Mouse (Mus musculus): ENCODE data around the gene Ctdspl. TPM values are rescaled to one million over a fixed set of nuclear protein-coding genes. Genes with fewer than 3 reads are reported as not detected.

Ctdspl gene
- total RNA-seq, 1 experiment = 2.9 TPM

DNA sequence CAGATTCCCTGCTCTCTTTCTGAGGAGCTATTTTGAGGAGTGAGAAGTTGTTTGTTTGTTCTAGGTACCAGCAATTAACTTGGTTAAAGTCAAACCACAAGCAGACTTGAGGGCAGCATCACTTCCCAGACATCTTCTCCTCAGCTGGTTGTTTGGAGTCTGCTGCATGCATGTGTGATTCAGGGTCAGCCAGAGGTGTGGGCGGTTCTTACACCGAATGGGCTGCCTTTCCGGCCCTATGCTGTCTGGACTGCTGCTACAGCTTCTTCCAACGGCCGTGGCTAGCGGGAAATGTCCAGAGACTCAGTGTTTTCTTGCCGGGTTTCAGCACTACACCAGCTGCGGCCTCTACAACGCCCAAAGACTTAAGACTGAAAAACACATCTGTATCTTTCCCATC is 36.9 kb downstream of the Ctdspl start:
- Histone ChIP-seq H3K4me1 (ENCODE audit: control insufficient read depth in 2 of 2, insufficient read depth in 2 of 2, low read length in 2 of 2, poor library complexity in 1 of 2) (peaks cover 0 to 4% of the 10 kb centered on the region in 2 experiments; a peak in 1 of 4 replicates), H3K4me3 (ENCODE audit: insufficient read depth in 1 of 2, low read depth in 1 of 2, low read length in 2 of 2, poor library complexity in 1 of 2, severe bottlenecking in 1 of 2) (no peak overlapping the region), H3K36me3 (ENCODE audit: control insufficient read depth, insufficient read depth, low read length, poor library complexity, severe bottlenecking) (no peaks in the 10 kb centered on the region), H3K9ac (ENCODE audit: insufficient read depth, low read depth, low read length, poor library complexity, severe bottlenecking) (no peak overlapping the region), H3K27ac (ENCODE audit: insufficient read depth, low read depth, low read length, poor library complexity, severe bottlenecking) (no peak overlapping the region), H3K9me3 (ENCODE audit: control insufficient read depth, insufficient read depth, low read depth, low read length) (no peaks in the 10 kb centered on the region)
- in situ Hi-C loops (cut with MboI; ENCODE audit: low sequenced_read_pairs in 2 of 2, unreplicated experiment in 2 of 2) = no loop called here
- no peak for DNase-seq (ENCODE audit: low read depth, low spot score)
- TF ChIP-seq CHD2 (IDR thresholded peaks at IDR 0.05; ENCODE audit: low read depth, low read length) (no peak), ZC3H11A (IDR thresholded peaks at IDR 0.05; ENCODE audit: borderline replicate concordance, low read depth, low read length) (no peak), ZNF384 (IDR thresholded peaks at IDR 0.05; ENCODE audit: low read depth, low read length) (no peak), MAFK (IDR thresholded peaks at IDR 0.05; ENCODE audit: insufficient read depth, low read depth, low read length) (no peak), HCFC1 (IDR thresholded peaks at IDR 0.05; ENCODE audit: borderline replicate concordance, insufficient read depth, low read length) (no peak)

- H3K27ac ChIP-seq (ENCODE audit: insufficient read depth, low read depth, low read length, poor library complexity, severe bottlenecking) = no peak overlapping the region
- in situ Hi-C loops (cut with MboI; ENCODE audit: low sequenced_read_pairs in 2 of 2, unreplicated experiment in 2 of 2) = no loop called here
These were observed 38.2 kb downstream of the Ctdspl start for GRCm38 (mm10) chr9:118964263-118965034.

GRCm38 (mm10) chr9:118969810-118970209 is 43.6 kb downstream of the Ctdspl start:
- in situ Hi-C loops (cut with MboI; ENCODE audit: low sequenced_read_pairs in 2 of 2, unreplicated experiment in 2 of 2) = no loop called here

More at GRCm38 (mm10) chr9:118964263-118965034, 38.2 kb downstream of the Ctdspl start:
- H3K4me3 ChIP-seq (ENCODE audit: insufficient read depth in 1 of 2, low read depth in 1 of 2, low read length in 2 of 2, poor library complexity in 1 of 2, severe bottlenecking in 1 of 2) = no peak overlapping the region
- peaks cover 0 to 4% of the 10 kb centered on the region in 2 experiments; a peak in 1 of 4 replicates for H3K4me1 ChIP-seq (ENCODE audit: control insufficient read depth in 2 of 2, insufficient read depth in 2 of 2, low read length in 2 of 2, poor library complexity in 1 of 2)
- H3K9ac ChIP-seq (ENCODE audit: insufficient read depth, low read depth, low read length, poor library complexity, severe bottlenecking) = no peak overlapping the region
- DNase-seq (ENCODE audit: low read depth, low spot score) = no peak
- H3K9me3 ChIP-seq (ENCODE audit: control insufficient read depth, insufficient read depth, low read depth, low read length) = no peaks in the 10 kb centered on the region
- H3K36me3 ChIP-seq (ENCODE audit: control insufficient read depth, insufficient read depth, low read length, poor library complexity, severe bottlenecking) = no peaks in the 10 kb centered on the region
- TF ChIP-seq ZNF384 (IDR thresholded peaks at IDR 0.05; ENCODE audit: low read depth, low read length) (no peak), HCFC1 (IDR thresholded peaks at IDR 0.05; ENCODE audit: borderline replicate concordance, insufficient read depth, low read length) (no peak), MAFK (IDR thresholded peaks at IDR 0.05; ENCODE audit: insufficient read depth, low read depth, low read length) (no peak), CHD2 (IDR thresholded peaks at IDR 0.05; ENCODE audit: low read depth, low read length) (no peak)

GRCm38 (mm10) chr9:118973028-118973427 is 46.8 kb downstream of the Ctdspl start:
- Histone ChIP-seq H3K9me3 (ENCODE audit: control insufficient read depth, insufficient read depth, low read depth, low read length) (no peaks in the 10 kb centered on the region), H3K4me1 (ENCODE audit: control insufficient read depth in 2 of 2, insufficient read depth in 2 of 2, low read length in 2 of 2, poor library complexity in 1 of 2) (peaks cover 0 to 11% of the 10 kb centered on the region in 2 experiments; a peak in 1 of 4 replicates), H3K9ac (ENCODE audit: insufficient read depth, low read depth, low read length, poor library complexity, severe bottlenecking) (no peak overlapping the region), H3K27ac (ENCODE audit: insufficient read depth, low read depth, low read length, poor library complexity, severe bottlenecking) (no peak overlapping the region), H3K4me3 (ENCODE audit: insufficient read depth in 1 of 2, low read depth in 1 of 2, low read length in 2 of 2, poor library complexity in 1 of 2, severe bottlenecking in 1 of 2) (no peak overlapping the region), H3K36me3 (ENCODE audit: control insufficient read depth, insufficient read depth, low read length, poor library complexity, severe bottlenecking) (no peaks in the 10 kb centered on the region)
- no peak for DNase-seq (ENCODE audit: low read depth, low spot score)
- in situ Hi-C loops (cut with MboI; ENCODE audit: low sequenced_read_pairs in 2 of 2, unreplicated experiment in 2 of 2) = no loop called here
- TF ChIP-seq MAFK (IDR thresholded peaks at IDR 0.05; ENCODE audit: insufficient read depth, low read depth, low read length) = no peak
- no peak for TF ChIP-seq HCFC1 (IDR thresholded peaks at IDR 0.05; ENCODE audit: borderline replicate concordance, insufficient read depth, low read length)

More at GRCm38 (mm10) chr9:118969810-118970209, 43.6 kb downstream of the Ctdspl start:
- H3K9me3 ChIP-seq (ENCODE audit: control insufficient read depth, insufficient read depth, low read depth, low read length) = no peaks in the 10 kb centered on the region
- 0 out of 4 replicates have a peak, but pooled peaks cover 0 to 2% of the 10 kb centered on the region in 2 experiments for H3K4me1 ChIP-seq (ENCODE audit: control insufficient read depth in 2 of 2, insufficient read depth in 2 of 2, low read length in 2 of 2, poor library complexity in 1 of 2)
- no peak for DNase-seq (ENCODE audit: low read depth, low spot score)
- no peak overlapping the region for H3K4me3 ChIP-seq (ENCODE audit: insufficient read depth in 1 of 2, low read depth in 1 of 2, low read length in 2 of 2, poor library complexity in 1 of 2, severe bottlenecking in 1 of 2)
- no peak overlapping the region for H3K27ac ChIP-seq (ENCODE audit: insufficient read depth, low read depth, low read length, poor library complexity, severe bottlenecking)
- no peak for TF ChIP-seq ZNF384 (IDR thresholded peaks at IDR 0.05; ENCODE audit: low read depth, low read length)
- TF ChIP-seq HCFC1 (IDR thresholded peaks at IDR 0.05; ENCODE audit: borderline replicate concordance, insufficient read depth, low read length) = no peak
- TF ChIP-seq MAFK (IDR thresholded peaks at IDR 0.05; ENCODE audit: insufficient read depth, low read depth, low read length) = no peak
- no peak for TF ChIP-seq ZC3H11A (IDR thresholded peaks at IDR 0.05; ENCODE audit: borderline replicate concordance, low read depth, low read length)
- TF ChIP-seq CHD2 (IDR thresholded peaks at IDR 0.05; ENCODE audit: low read depth, low read length) = no peak
- H3K9ac ChIP-seq (ENCODE audit: insufficient read depth, low read depth, low read length, poor library complexity, severe bottlenecking) = no peak overlapping the region
- no peaks in the 10 kb centered on the region for H3K36me3 ChIP-seq (ENCODE audit: control insufficient read depth, insufficient read depth, low read length, poor library complexity, severe bottlenecking)
